Mouse (Mus musculus): ENCODE data around the gene Phf24.

The Phf24 gene

DNA sequence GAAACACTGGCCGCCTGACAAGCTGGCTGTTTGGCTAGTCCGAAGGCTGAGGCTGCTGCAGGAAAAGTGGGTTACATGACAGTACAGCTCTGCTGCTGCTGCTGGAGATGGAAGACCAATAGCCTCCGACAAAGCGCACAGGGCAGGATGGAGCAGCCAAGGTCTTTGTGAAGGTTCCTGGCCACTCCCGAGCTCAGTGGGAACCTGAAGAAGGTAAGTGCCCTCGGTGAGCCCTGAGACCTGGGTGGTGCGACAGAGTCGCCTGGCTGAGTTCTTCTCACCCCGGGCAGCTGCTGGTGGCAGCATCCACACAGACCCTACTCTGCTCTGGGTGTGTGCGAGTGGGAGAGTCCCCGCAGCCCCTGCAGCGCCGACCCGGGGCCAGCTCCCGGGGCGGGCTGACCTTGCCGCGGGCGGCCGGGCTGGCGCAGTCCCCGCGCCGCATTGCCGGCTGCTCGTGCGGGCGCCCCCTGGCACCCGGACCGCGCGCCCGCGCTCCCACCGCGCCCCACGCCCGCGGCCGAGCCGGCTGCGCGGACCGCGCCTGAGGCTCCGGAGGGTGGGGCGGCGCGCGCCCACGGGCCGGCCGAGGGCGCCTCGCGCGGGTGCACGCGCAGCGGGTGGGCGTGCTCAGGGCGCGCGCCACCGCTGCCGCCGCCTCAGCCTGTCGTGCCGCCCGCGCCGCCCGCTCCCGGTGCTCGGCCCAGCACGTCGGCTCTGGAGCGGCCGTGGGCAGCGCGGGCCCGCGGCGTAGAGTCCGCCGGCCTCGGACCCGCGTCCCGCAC lies at the start of gene Phf24:
Phf24 (plus strand) TSS at position 44 of the 785 bp plus-strand sequence.
- DNase-seq (ENCODE audit: low read depth) = no peak

GRCm38 (mm10) chr4:42867390-42867789 lies 49.1 kb upstream of the Phf24 start:
- no peak for DNase-seq (ENCODE audit: low read depth)

DNA sequence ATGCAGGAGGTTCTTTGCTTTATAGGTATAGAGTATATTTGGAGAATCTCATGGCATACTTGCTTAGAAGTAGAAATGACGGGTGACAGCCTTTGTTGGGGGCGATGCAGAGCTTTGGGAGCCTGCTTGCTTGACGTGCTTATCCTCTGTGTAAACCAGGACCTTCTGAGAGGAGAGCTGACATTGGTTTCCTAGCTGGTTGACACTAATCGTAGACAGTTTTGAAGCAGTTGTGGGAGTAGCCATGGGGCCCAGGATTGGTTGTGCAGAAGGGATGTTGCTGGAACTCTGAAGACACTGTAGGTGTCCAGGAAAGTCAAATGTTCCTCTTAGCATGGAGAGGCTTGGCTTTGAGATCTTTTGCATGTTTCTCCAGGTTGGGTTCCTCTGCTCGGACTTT lies 48.3 kb upstream of the Phf24 start:
- no peak for DNase-seq (ENCODE audit: low read depth)

GRCm38 (mm10) chr4:42870748-42871147 lies 45.7 kb upstream of the Phf24 start:
- DNase-seq (ENCODE audit: low read depth) = peak; percentile 1

- DNase-seq (ENCODE audit: low read depth) = peak; percentile 0
Observed at GRCm38 (mm10) chr4:42872151-42872550, 44.3 kb upstream of the Phf24 start.

DNA sequence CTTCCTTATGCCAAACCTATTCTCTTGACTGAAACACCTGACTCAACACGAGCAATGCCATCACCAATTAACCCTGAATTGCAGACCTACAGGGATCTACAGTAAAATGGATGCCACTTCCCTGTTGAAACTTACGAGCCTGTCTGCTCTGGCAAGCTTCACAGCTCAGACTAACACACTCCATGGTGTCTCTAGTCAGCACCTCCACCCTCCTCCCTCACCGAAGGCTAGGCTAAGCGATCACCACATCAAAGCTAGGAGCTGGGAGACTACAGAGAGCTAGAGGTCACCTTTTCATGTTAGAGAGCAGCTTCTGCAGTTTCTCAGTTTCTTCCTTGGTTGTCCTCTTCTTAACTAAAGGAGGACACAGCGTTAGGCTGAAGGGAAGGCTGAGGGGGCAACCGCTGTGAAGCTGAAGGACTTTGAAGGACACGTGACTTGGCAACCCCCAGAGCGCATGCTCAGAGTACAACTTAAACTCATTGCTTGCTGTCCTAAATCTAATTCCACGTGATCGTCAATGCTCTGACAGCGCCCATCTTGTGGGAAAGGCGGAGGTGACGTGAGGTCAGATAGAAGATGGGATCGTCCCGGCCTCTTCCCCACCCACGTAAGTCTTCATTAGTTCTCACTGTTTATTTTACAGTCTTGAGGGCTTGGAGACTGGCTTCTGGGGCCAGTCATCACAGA lies 43.6 kb upstream of the Phf24 start:
- DNase-seq (ENCODE audit: low read depth) = peak; percentile 0

DNA sequence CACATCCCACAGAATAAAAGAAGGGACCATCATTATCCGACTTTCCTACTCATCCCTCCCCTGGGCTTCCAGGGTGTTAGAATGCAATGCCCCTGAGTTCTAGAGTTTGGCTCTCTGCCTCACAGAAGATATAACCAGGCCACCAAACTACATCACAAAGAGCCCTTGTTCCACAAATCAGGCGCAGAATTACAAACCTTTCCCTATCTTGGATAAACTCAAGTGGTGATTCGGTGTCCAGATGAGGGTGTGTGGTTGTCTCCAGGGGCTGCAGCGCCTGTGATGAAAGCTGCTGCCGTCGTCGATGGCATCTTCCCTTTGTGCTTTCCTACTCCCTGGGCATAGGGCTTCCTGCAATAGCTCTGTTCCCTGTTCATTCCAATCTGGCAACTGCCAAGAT lies 42.3 kb upstream of the Phf24 start, which contains the start of gene Fam205c:
Fam205c (minus strand) TSS at position 101 of the 400 bp plus-strand sequence.
- peak; percentile 0 for DNase-seq (ENCODE audit: low read depth)

GRCm38 (mm10) chr4:42876586-42877291 lies 39.7 kb upstream of the Phf24 start:
- peak; percentile 73 for DNase-seq (ENCODE audit: low read depth)

DNA sequence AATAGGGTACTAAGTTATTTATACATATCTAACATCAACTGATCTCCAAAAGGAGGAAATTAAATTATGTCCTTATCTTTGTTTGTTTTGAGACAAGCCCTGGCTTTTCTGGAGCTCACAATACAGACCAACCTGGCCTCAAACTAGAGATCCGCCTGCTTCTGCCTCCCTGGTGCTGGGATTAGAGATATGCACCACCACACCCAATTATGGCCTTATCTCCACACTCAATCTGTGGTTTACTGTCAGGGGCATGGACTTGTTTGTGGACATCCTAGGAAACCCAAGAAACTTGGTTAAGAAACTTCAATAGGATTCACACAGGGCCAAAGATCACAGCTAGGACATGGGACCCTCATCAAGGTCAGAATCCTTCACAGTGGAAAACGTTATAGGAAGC lies 38.8 kb upstream of the Phf24 start:
- DNase-seq (ENCODE audit: low read depth) = no peak

- DNase-seq (ENCODE audit: low read depth) = no peak
Observed at GRCm38 (mm10) chr4:42879829-42880676, 36.4 kb upstream of the Phf24 start.

DNA sequence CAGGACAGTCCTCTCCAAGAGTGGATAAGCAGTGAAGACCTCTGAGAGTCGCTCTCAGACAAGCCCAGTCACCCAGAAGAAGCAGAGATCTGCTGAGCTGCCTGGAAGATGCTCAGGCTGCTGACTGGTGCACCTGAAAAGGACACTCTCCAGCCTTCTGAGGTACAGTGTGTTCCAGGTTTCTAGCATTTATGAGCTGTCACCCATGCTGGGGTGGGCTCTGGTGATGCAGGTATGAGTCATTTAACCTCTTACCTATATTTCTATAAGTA lies 35.8 kb upstream of the Phf24 start:
- DNase-seq (ENCODE audit: low read depth) = no peak

DNA sequence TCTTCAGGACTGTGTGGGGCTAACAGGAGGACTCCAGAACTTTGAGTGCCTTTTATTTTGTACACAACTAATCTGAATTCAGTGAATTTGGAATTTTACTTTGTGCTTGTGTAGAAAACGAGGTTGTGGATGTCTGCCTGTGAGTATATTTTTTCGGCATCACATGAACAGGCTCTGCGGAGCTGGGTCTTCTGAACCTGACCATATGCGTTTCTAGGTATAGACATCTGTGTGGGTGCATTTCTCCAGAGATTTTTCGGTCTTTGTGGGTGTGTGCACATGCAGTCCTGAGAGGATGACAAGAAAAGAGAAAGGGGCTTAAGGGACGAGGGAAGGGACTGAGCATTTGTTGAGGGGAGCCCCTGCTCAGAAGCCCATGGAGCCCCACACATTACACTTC lies 29.5 kb upstream of the Phf24 start:
- DNase-seq (ENCODE audit: low read depth) = no peak

DNA sequence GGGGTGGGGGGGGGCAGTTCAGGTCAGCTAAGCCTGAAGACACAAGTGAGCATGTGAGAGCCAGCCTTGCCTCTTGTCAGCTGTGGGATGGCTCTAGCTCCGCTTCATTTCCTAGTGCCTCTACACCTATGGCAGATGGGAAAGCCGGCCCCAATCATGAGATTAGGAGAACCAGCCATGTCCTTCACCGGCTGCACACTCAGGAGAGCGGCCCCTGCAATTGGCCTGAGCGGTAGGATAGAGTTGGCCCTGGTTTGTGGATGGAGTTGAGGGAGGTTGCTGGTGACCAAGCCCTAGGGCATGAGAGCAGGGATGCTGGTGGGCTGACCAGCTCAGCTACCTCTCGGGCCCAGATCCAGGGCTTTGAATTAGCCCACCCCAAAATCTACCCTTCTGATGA lies 27.7 kb upstream of the Phf24 start:
- DNase-seq (ENCODE audit: low read depth) = no peak

DNA sequence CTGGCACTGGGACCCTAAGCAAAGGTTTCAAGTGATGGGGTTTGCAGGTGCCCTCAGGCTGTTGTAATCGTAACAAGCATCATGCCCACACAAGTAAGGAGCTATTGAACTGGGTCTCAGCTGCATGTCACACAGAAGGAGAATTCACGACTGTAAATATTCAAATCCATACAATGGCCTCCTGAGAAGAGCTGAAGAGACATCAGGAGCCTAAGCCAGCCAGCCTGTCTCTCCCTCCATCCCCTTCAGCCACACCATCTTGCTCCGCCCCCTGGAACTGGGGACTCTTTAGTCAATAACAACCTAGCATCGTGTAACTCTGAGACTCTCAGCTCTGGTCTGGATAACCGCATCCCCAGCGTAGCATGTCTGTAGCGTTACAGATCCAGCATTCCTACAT lies 25.3 kb upstream of the Phf24 start:
- DNase-seq (ENCODE audit: low read depth) = no peak

DNA sequence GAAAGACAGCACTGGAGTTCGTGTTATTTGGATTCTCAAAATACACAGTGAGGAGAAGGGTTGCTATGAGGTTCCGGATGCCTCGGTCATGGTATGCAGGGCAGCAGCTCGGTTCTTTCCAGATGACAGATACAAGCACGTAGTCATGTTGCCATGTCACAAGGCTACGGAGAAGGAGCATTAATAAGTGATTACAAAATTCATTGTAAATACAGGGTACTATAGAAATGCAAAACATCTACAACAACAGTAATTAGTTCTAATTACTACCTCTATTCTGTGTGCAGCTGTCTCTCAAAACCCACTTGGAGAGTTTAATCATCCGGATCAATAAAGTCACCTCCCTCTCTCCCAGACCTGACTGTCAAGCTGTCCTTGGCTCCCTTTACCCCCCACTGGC lies 21.3 kb upstream of the Phf24 start:
- no peak for DNase-seq (ENCODE audit: low read depth)

DNA sequence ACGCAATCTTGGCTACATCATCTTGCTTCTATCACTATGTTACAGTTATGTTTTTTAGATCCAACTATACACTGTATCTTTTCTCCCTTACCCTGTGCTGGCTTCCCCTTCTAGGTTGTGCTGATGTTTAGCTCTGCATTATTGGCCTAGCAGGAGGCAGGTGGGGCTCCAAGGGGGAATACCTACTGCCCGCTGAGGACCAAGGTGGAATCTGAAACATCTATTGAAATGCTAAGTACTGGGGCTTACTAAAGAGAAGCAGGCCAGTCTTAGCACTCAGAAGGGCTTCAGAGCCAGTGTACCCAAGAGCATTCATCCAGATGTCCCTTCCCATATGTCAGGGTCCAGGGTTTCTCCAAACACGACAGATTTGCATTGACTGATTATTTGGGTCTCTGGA lies 17.5 kb upstream of the Phf24 start:
- no peak for DNase-seq (ENCODE audit: low read depth)

DNA sequence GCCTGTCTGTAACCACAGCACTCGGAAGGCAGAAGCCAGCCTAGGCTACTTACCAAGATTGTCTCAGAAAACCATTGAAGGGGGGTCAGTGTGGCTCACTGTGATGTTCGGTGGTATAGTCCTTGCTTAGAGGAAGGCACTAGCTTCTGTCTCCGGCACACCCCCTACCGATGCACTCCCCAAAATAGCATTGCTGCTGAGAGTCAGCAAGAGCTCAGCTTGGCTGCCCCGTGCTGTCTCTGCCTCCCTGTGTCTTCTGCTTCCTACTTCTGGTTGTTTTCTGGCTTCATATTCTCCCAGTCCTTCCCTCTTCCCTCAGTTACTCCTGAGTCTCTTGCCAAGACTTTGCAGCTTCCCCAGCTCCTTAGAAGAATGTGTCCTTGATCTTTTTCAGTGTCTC lies 15.6 kb upstream of the Phf24 start:
- no peak for DNase-seq (ENCODE audit: low read depth)

DNA sequence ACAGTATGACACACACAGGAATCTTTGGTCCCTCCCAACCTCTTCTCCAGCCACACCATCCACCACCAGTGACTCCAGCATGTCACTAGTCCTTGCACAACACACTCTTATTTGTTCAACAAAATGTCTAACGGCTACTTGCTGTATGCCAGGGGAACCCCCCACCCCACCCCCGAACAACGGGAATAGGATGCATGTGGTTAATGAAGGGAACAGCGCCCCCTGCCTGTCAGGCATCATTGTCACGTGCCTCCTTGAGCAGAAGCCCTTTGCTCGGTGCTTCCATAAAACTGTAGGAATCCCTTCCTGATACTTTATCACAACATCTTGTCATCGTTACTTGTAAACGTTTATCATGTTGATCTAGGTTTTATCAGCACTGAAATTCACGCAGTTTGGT lies 14.3 kb upstream of the Phf24 start:
- DNase-seq (ENCODE audit: low read depth) = peak; percentile 21

DNA sequence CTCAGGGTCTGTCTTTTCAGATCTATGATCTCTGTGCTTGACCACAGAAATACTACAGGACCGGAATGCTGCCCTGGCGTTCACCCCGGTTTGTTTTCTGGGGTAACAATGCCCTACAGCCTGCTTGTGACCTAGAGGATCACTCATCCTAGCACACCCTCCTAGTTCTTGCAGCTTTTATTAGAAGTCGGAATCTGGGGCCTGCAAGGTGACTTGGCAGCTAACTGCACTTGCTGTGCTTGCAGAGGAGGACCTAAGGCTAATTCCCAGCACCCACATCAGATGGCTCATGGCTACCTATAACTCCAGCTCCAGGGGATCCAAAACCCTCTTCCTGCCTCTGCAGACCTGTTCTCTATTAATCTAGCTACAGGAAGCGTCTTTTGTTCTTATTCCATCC lies 13.7 kb upstream of the Phf24 start:
- DNase-seq (ENCODE audit: low read depth) = no peak

GRCm38 (mm10) chr4:42903942-42904341 lies 12.5 kb upstream of the Phf24 start:
- DNase-seq (ENCODE audit: low read depth) = peak; percentile 50

DNA sequence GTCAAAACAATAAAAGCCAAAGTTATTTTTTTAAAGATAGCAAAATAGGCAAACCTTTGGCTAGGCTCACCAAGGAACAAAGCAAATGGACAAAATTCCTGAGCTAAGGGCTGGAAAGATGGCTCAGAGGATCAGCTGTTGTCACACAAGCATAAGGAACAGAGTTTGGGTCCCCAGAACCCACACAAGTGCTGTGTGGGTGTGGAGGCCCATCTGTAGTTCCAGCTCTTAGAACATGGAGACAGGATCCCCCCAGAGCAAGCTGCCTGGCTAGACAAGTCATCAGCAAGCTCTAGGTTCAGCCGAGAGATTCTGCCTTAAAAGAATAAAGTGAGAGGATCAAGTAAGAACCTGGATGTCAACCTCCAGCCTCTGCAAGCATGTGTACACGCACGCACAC lies 11.9 kb upstream of the Phf24 start:
- no peak for DNase-seq (ENCODE audit: low read depth)

DNA sequence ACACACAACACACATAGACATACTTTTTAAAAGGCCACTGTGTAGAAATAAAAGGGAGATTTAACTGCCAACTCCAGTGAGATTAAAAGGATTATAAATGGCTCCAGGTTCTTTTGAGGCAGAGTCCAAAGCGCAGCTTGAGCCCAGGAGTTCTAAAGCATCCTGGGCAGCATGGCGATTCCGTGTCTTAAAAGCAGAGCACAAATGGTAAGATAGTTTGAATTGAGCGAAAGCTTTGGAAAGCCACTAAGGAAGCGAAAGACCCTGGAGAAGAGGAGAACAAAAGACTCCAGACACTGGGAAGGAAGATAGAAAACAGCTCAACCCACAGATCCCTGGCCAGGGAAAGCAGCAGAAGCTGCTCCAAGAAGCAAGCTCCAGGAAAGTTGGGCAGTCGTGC lies 11.5 kb upstream of the Phf24 start:
- DNase-seq (ENCODE audit: low read depth) = no peak
